Mouse (Mus musculus) heart, adult 2 months (tissue): ENCODE results near the gene Grik2. TPM values are rescaled to one million over a fixed set of nuclear protein-coding genes. Genes with fewer than 3 reads are reported as not detected.

ENCODE experiments used
- DNase-seq, 2 experiments: peaks; one replicate each; pipeline ENCODE4 v3.0.0; 2021
- H3K27ac ChIP-seq: fragments of 200-600 bp; 2 replicates; pipeline ENCODE4 v1.8.1; 2022
- H3K27me3 ChIP-seq: fragments of 200-500 bp; 2 replicates; pipeline ENCODE4 v1.6.1; 2012; ENCODE audit warnings: mild to moderate bottlenecking, low read length, inconsistent platforms, mixed read lengths; ENCODE audit not compliant: control insufficient read depth, insufficient read depth
- H3K36me3 ChIP-seq: fragments of 200-500 bp; 2 replicates; pipeline ENCODE4 v1.6.1; 2012; ENCODE audit warnings: low read length, inconsistent platforms; ENCODE audit not compliant: control insufficient read depth, insufficient read depth
- H3K4me1 ChIP-seq: fragments of 200-500 bp; 2 replicates; pipeline ENCODE4 v1.6.1; 2011; ENCODE audit warnings: low read length; ENCODE audit not compliant: control insufficient read depth, insufficient read depth
- H3K4me3 ChIP-seq: fragments of 200-600 bp; 2 replicates; pipeline ENCODE4 v1.8.1; 2022
- H3K79me2 ChIP-seq: fragments of 200-500 bp; replicated peaks from 2 replicates; pipeline ENCODE4 v1.6.1; 2012; ENCODE audit warnings: mild to moderate bottlenecking, inconsistent platforms, low read length, moderate library complexity, mixed read lengths; ENCODE audit not compliant: control insufficient read depth, insufficient read depth
- H3K9ac ChIP-seq: fragments of 200-500 bp; 2 replicates; pipeline ENCODE4 v1.6.1; 2012; ENCODE audit warnings: low read depth, mild to moderate bottlenecking, control low read depth, inconsistent platforms, low read length, mixed read lengths
- CTCF ChIP-seq: fragments of 200-600 bp; IDR thresholded peaks from 2 replicates; pipeline ENCODE4 v1.8.1; 2022; ENCODE audit warnings: antibody characterized with exemption, mild to moderate bottlenecking, moderate library complexity
- EP300 ChIP-seq: fragments of 200-500 bp; IDR thresholded peaks from 2 replicates; pipeline ENCODE4 v1.6.1; 2011; ENCODE audit warnings: low read depth, low read length, control low read depth; ENCODE audit not compliant: insufficient read depth
- POLR2A ChIP-seq: fragments of 200-500 bp; IDR thresholded peaks from 2 replicates; pipeline ENCODE4 v1.6.1; 2011; ENCODE audit warnings: mild to moderate bottlenecking, low read depth, low read length, control low read depth; ENCODE audit not compliant: insufficient read depth
- WGBS: fragments of 180-500 bp; shearing (Covaris S2); methylation state at CpG from one replicate; pipeline ENCODE4 v1.1.7; 2018; 5-methylcytosine and 5-hydroxymethylcytosine counted together
- intact Hi-C: fragments of 180-260 bp; cut with DNase I; formaldehyde crosslinking; loops from one replicate; pipeline ENCODE4 v1.15.1; 2025
- long read RNA-seq: library from polyadenylated mRNA; stranded (forward); transcript quantifications from one replicate; pipeline ENCODE4 v2.0.0, GENCODE M21; 2021
- polyA plus RNA-seq: library from polyadenylated mRNA; depleted of rRNA; stranded (reverse); fragments of >200 nt; gene quantifications from 2 replicates; pipeline ENCODE4 v1.2.3, GENCODE M21; 2012; rRNA removed
- total RNA-seq, 2 experiments: library from RNA; stranded (reverse); gene quantifications; 2 replicates each; pipeline ENCODE4 v1.2.3; 2021

Gene Grik2
- total RNA-seq (under 1 TPM; 0.18 to 0.66 TPM), polyA plus RNA-seq (0.47 and 0.64 TPM in 2 replicates)
- long read RNA-seq, partial matches to known transcripts = 0 of 1 reads
- long read RNA-seq, other reads (novel, unspliced or antisense) = 1 of 1 reads

GRCm38 (mm10) chr10:49788381-49788906 is at the start of gene Grik2:
Gene Grik2, minus strand, starts transcription at chr10:49788766.
- Histone ChIP-seq H3K9ac (no peak within 1 kb of the TSS), H3K4me1 (no peaks in the 10 kb centered on the region; the same call in 1 of the 2 replicates)

GRCm38 (mm10) chr10:49834392-49834791 is 45.8 kb upstream of the Grik2 start:
- intact Hi-C loops = no loop called here
- DNase-seq = no peak
- no peak overlapping the region for H3K27ac ChIP-seq
- no peaks in the 10 kb centered on the region for H3K79me2 ChIP-seq
- no peak overlapping the region for H3K4me3 ChIP-seq
- TF ChIP-seq POLR2A (no peak), CTCF (no peak), EP300 (no peak)
- H3K27me3 ChIP-seq = no peaks in the 10 kb centered on the region
- H3K9ac ChIP-seq = no peak overlapping the region
- H3K36me3 ChIP-seq = no peaks in the 10 kb centered on the region
- no peaks in the 10 kb centered on the region for H3K4me1 ChIP-seq
- WGBS = 73% methylated on average over 3 of the region's 3 CpGs

More at GRCm38 (mm10) chr10:49788381-49788906, at the start of gene Grik2:
- intact Hi-C loops = no loop called here
- Histone ChIP-seq H3K36me3 (no peaks in the 10 kb centered on the region), H3K27ac (no peak within 1 kb of the TSS), H3K79me2 (no peaks in the 10 kb centered on the region), H3K27me3 (peaks cover 2% of the 10 kb centered on the region; the same call in 1 of the 2 replicates), H3K4me3 (peak within 1 kb of the TSS; percentile 27)
- under 1% methylated on average over 41 of the region's 41 CpGs for WGBS
- peak; percentile 30 to 60 for DNase-seq
- no peak for TF ChIP-seq POLR2A
- peak; percentile 39 for TF ChIP-seq CTCF
- TF ChIP-seq EP300 = no peak

- no peak overlapping the region for H3K9ac ChIP-seq
- no peaks in the 10 kb centered on the region for H3K79me2 ChIP-seq
- H3K4me3 ChIP-seq = no peak overlapping the region
- no peak for DNase-seq
- H3K27me3 ChIP-seq = no peaks in the 10 kb centered on the region
- TF ChIP-seq POLR2A (no peak), CTCF (no peak), EP300 (no peak)
- H3K27ac ChIP-seq = no peak overlapping the region
- intact Hi-C loops = no loop called here
- H3K36me3 ChIP-seq = no peaks in the 10 kb centered on the region
- no peaks in the 10 kb centered on the region for H3K4me1 ChIP-seq
Measured at GRCm38 (mm10) chr10:49807276-49807675, 18.7 kb upstream of the Grik2 start.

- H3K4me3 ChIP-seq = no peak overlapping the region
- H3K27me3 ChIP-seq = no peaks in the 10 kb centered on the region
- no peaks in the 10 kb centered on the region for H3K79me2 ChIP-seq
- TF ChIP-seq CTCF = no peak
- TF ChIP-seq EP300 = no peak
- no peak for TF ChIP-seq POLR2A
- intact Hi-C loops = no loop called here
- no peaks in the 10 kb centered on the region for H3K36me3 ChIP-seq
- DNase-seq = no peak
- 76% methylated on average over 1 of the region's 1 CpGs for WGBS
- H3K4me1 ChIP-seq = no peaks in the 10 kb centered on the region
- H3K9ac ChIP-seq = no peak overlapping the region
- no peak overlapping the region for H3K27ac ChIP-seq
Measured at GRCm38 (mm10) chr10:49801001-49801400, 12.4 kb upstream of the Grik2 start.

GRCm38 (mm10) chr10:49794129-49794528 is 5.6 kb upstream of the Grik2 start:
- no peaks in the 10 kb centered on the region for H3K4me1 ChIP-seq
- TF ChIP-seq POLR2A (no peak), CTCF (no peak), EP300 (no peak)
- DNase-seq = no peak
- H3K4me3 ChIP-seq = no peak overlapping the region
- H3K36me3 ChIP-seq = no peaks in the 10 kb centered on the region
- intact Hi-C loops = no loop called here
- H3K9ac ChIP-seq = no peak overlapping the region
- no peaks in the 10 kb centered on the region for H3K79me2 ChIP-seq
- no peak overlapping the region for H3K27ac ChIP-seq
- no peaks in the 10 kb centered on the region for H3K27me3 ChIP-seq

- intact Hi-C loops = no loop called here
- H3K9ac ChIP-seq = no peak overlapping the region
- H3K4me3 ChIP-seq = no peak overlapping the region
- no peak overlapping the region for H3K27ac ChIP-seq
- no peaks in the 10 kb centered on the region for H3K4me1 ChIP-seq
- no peaks in the 10 kb centered on the region for H3K79me2 ChIP-seq
- no peak for TF ChIP-seq POLR2A
- no peak for TF ChIP-seq CTCF
- TF ChIP-seq EP300 = no peak
- WGBS = 67% methylated on average over 8 of the region's 8 CpGs
- no peak for DNase-seq
- peaks cover 2% of the 10 kb centered on the region; the same call in 1 of the 2 replicates for H3K27me3 ChIP-seq
- H3K36me3 ChIP-seq = no peaks in the 10 kb centered on the region
Measured at GRCm38 (mm10) chr10:49790326-49790725, 1.8 kb upstream of the Grik2 start.
